Mouse (Mus musculus) embryonic facial prominence, embryonic 11.5 days (tissue): ENCODE results near the gene Wdfy4. TPM values are rescaled to one million over a fixed set of nuclear protein-coding genes. Genes with fewer than 3 reads are reported as not detected.

Experiments
- ATAC-seq: fragments of 200-750 bp; cut with Nextera tagmentation; replicated peaks from 2 replicates; pipeline ENCODE4 v1.8.0; 2017; ENCODE audit warnings: low read depth; ENCODE audit not compliant: insufficient number of reproducible peaks, low FRiP score, low TSS enrichment
- DNase-seq: peaks from one replicate; pipeline ENCODE4 v3.0.0-alpha.2; 2015; ENCODE audit warnings: low spot score
- H3K27ac ChIP-seq: fragments of 300-500 bp; sonication (generic); replicated peaks from 2 replicates; pipeline ENCODE4 v1.5.1; 2014; ENCODE audit warnings: mild to moderate bottlenecking, low read depth, low read length, control low read depth
- H3K27me3 ChIP-seq: fragments of 300-500 bp; sonication (generic); 2 replicates; pipeline ENCODE4 v1.6.1; 2014; ENCODE audit warnings: mild to moderate bottlenecking, low read length, moderate library complexity, mixed read lengths; ENCODE audit not compliant: control insufficient read depth, insufficient read depth
- H3K36me3 ChIP-seq: fragments of 300-500 bp; sonication (generic); replicated peaks from 2 replicates; pipeline ENCODE4 v1.6.1; 2014; ENCODE audit warnings: low read depth, mild to moderate bottlenecking, low read length, moderate library complexity, mixed read lengths; ENCODE audit not compliant: control insufficient read depth, insufficient read depth
- H3K4me1 ChIP-seq: fragments of 300-500 bp; sonication (generic); 2 replicates; pipeline ENCODE4 v1.6.1; 2014; ENCODE audit warnings: low read length, mixed read lengths; ENCODE audit not compliant: control insufficient read depth, insufficient read depth
- H3K4me2 ChIP-seq: fragments of 300-500 bp; sonication (generic); 2 replicates; pipeline ENCODE4 v1.6.1; 2014; ENCODE audit warnings: low read depth, mild to moderate bottlenecking, control low read depth, low read length, moderate library complexity
- H3K4me3 ChIP-seq: fragments of 300-500 bp; sonication (generic); 2 replicates; pipeline ENCODE4 v1.5.1; 2014; ENCODE audit warnings: low read depth, low read length, control low read depth
- H3K9ac ChIP-seq: fragments of 300-500 bp; sonication (generic); replicated peaks from 2 replicates; pipeline ENCODE4 v1.6.1; 2014; ENCODE audit warnings: mild to moderate bottlenecking, control low read depth, low read length
- H3K9me3 ChIP-seq: fragments of 300-500 bp; sonication (generic); replicated peaks from 2 replicates; pipeline ENCODE4 v1.6.1; 2016; ENCODE audit warnings: mild to moderate bottlenecking, low read length, inconsistent platforms, mixed read lengths; ENCODE audit not compliant: control insufficient read depth
- WGBS: fragments of 180-500 bp; shearing (Covaris S2); extraction: QIAGEN DNeasy Blood & Tissue Kit; methylation state at CpG from one replicate; pipeline ENCODE4 v1.1.7; 2014; 5-methylcytosine and 5-hydroxymethylcytosine counted together
- polyA plus RNA-seq: library from polyadenylated mRNA; unstranded; fragments of >200 nt; fragmentation: Nextera tagmentation; extraction: Ambion mirVana; gene quantifications from 2 replicates; pipeline ENCODE4 v1.2.1, GENCODE M21; 2014

The Wdfy4 gene
- polyA plus RNA-seq, 1 experiment from 2014 or later: 0.08 TPM

GRCm38 (mm10) chr14:33213823-33214766 is 28.8 kb upstream of the Wdfy4 start, which contains the start of gene Arhgap22:
Arhgap22 (plus strand) TSS chr14:33214026.
- Histone ChIP-seq H3K27ac (no peak within 1 kb of the TSS), H3K36me3 (no peaks in the 10 kb centered on the region), H3K27me3 (no peaks in the 10 kb centered on the region; the same call in 1 of the 2 replicates), H3K4me3 (no peak within 1 kb of the TSS), H3K9me3 (no peaks in the 10 kb centered on the region), H3K4me1 (no peaks in the 10 kb centered on the region), H3K9ac (no peak within 1 kb of the TSS), H3K4me2 (no peak within 1 kb of the TSS)
- ATAC-seq (peak; percentile 70), DNase-seq (peak; percentile 89)
- WGBS: 15% methylated on average over 28 of the region's 28 CpGs

GRCm38 (mm10) chr14:33212958-33213309 is 27.6 kb upstream of the Wdfy4 start:
- Histone ChIP-seq H3K4me1 (no peaks in the 10 kb centered on the region), H3K4me3 (no peak overlapping the region), H3K36me3 (no peaks in the 10 kb centered on the region), H3K4me2 (no peak overlapping the region), H3K27me3 (no peaks in the 10 kb centered on the region), H3K27ac (no peak overlapping the region), H3K9ac (no peak overlapping the region), H3K9me3 (no peaks in the 10 kb centered on the region)
- no peak for DNase-seq
- WGBS: 80% methylated on average over 12 of the region's 12 CpGs
- no peak for ATAC-seq

GRCm38 (mm10) chr14:33212271-33212957 is 27.1 kb upstream of the Wdfy4 start:
- WGBS: 52% methylated on average over 5 of the region's 5 CpGs
- H3K9ac ChIP-seq: no peak overlapping the region
- no peak overlapping the region for H3K4me3 ChIP-seq
- no peaks in the 10 kb centered on the region for H3K36me3 ChIP-seq
- DNase-seq: no peak
- H3K27me3 ChIP-seq: no peaks in the 10 kb centered on the region
- no peak overlapping the region for H3K4me2 ChIP-seq
- no peak for ATAC-seq
- no peaks in the 10 kb centered on the region for H3K9me3 ChIP-seq
- no peak overlapping the region for H3K27ac ChIP-seq
- no peaks in the 10 kb centered on the region for H3K4me1 ChIP-seq

GRCm38 (mm10) chr14:33210806-33211205 is 25.5 kb upstream of the Wdfy4 start:
- Histone ChIP-seq H3K9ac (no peak overlapping the region), H3K27me3 (no peaks in the 10 kb centered on the region), H3K36me3 (no peaks in the 10 kb centered on the region), H3K4me2 (no peak overlapping the region), H3K4me1 (no peaks in the 10 kb centered on the region), H3K27ac (no peak overlapping the region), H3K9me3 (no peaks in the 10 kb centered on the region), H3K4me3 (no peak overlapping the region)
- no peak for ATAC-seq
- WGBS: 78% methylated on average over 8 of the region's 8 CpGs
- no peak for DNase-seq

DNA sequence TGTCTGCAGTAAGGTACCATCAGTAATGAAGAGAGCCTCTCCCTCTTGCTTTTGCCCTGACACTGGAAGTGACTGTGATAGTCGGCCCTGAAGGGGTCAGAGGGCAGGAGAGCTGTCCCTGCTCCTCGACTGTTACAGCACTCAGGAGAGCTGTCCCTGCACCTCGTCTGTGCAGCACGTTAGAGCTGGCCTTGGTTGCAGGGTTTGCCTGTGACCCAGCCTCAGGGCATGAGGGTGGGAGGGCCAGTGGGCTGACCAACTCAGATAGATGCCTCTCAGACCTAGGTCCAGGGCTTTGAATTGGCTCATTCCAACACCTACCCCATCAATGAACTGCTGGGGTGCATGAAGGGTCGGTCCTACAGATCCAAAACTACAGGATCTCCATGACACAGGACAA is 23.0 kb upstream of the Wdfy4 start:
- DNase-seq (no peak), ATAC-seq (no peak)
- no peaks in the 10 kb centered on the region for H3K9me3 ChIP-seq
- H3K27me3 ChIP-seq: no peaks in the 10 kb centered on the region
- no peak overlapping the region for H3K4me3 ChIP-seq
- H3K27ac ChIP-seq: no peak overlapping the region
- no peaks in the 10 kb centered on the region for H3K36me3 ChIP-seq
- 16% methylated on average over 5 of the region's 5 CpGs for WGBS
- H3K4me1 ChIP-seq: no peaks in the 10 kb centered on the region
- H3K9ac ChIP-seq: no peak overlapping the region
- H3K4me2 ChIP-seq: no peak overlapping the region

DNA sequence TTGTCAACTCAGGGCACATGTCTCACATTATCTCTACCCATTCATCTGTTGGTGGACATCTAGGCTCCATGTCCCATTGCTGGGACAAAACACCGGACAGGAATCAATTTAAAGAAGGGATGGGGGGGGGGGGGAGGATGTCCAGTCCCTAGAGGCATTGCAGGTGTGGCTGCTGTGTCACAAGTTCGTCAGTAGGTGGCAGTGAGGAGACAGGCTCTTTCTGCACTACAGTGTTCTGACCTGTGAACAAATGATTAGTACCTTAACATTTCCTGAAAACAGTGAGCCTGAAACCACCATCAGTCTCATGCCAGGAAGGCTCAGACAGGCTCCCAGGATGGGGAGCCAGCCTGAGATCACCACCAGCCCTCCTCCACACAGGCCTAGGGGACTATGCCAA is 21.7 kb upstream of the Wdfy4 start:
- Histone ChIP-seq H3K9me3 (no peaks in the 10 kb centered on the region), H3K27me3 (no peaks in the 10 kb centered on the region), H3K9ac (no peak overlapping the region), H3K4me1 (no peaks in the 10 kb centered on the region), H3K4me2 (no peak overlapping the region), H3K27ac (no peak overlapping the region), H3K4me3 (no peak overlapping the region), H3K36me3 (no peaks in the 10 kb centered on the region)
- no peak for ATAC-seq
- DNase-seq: peak; percentile 50
- 9% methylated on average over 2 of the region's 2 CpGs for WGBS

DNA sequence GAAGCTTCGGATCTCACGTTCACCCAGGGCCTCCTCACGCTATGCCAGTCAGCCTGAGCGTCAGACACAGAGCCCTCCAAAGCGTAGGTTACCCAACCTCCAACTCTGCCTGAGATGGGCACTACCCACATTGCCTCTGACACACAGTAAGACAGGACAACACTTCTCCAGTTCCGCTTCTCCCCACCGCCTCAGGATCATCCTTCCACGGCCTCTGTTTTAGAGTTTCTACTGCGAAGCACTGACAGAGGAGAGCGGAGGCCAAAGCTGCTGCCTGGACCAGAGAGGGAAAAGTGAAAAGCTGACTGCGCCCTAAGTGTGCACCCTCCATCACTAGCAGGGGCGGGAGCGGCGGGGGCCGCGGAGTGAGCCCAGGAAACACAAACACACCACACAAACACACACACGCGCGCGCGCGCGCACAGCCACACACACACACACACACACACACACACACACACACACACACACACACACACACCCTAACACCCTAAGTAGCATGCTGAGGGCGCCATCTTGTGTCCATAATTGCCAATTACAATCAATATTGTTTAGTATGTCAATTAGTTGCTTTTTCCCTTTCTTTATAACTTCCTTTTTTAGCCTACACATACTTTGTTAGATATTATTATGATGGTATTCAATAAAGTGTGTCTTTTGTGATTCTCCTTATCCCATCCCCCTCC is 20.1 kb upstream of the Wdfy4 start:
- no peak overlapping the region for H3K27ac ChIP-seq
- H3K4me3 ChIP-seq: peak overlapping the region; percentile 7; the same call in 1 of the 2 replicates

More for the DNA sequence above, 20.1 kb upstream of the Wdfy4 start:
- ATAC-seq: no peak
- Histone ChIP-seq H3K9me3 (no peaks in the 10 kb centered on the region), H3K36me3 (no peaks in the 10 kb centered on the region), H3K27me3 (no peaks in the 10 kb centered on the region), H3K4me1 (no peaks in the 10 kb centered on the region), H3K9ac (no peak overlapping the region; the same call in 1 of the 2 replicates), H3K4me2 (peak overlapping the region; percentile 32)
- peak; percentile 60 for DNase-seq
- 34% methylated on average over 24 of the region's 24 CpGs for WGBS
